Mouse (Mus musculus) myocyte (in vitro differentiated cells): ENCODE measurements around the gene Epb41l2. TPM values are rescaled to one million over a fixed set of nuclear protein-coding genes. Genes with fewer than 3 reads are reported as not detected.

Source experiments
- H3K27me3 ChIP-seq: one replicate; pipeline ENCODE4 v1.6.1; 2011; ENCODE audit not compliant: control insufficient read depth, insufficient read depth, insufficient read length
- H3K36me3 ChIP-seq: one replicate; pipeline ENCODE4 v1.6.1; 2011; ENCODE audit not compliant: control insufficient read depth, insufficient read depth
- H3K4me2 ChIP-seq: one replicate; pipeline ENCODE4 v1.6.1; 2011; ENCODE audit warnings: low read depth, control low read depth
- H3K4me3 ChIP-seq: one replicate; pipeline ENCODE4 v1.5.1; 2011; ENCODE audit warnings: mild to moderate bottlenecking, control low read depth, moderate library complexity
- H3K79me2 ChIP-seq: one replicate; pipeline ENCODE4 v1.6.1; 2011; ENCODE audit not compliant: control insufficient read depth, insufficient read depth
- H3ac ChIP-seq: one replicate; pipeline ENCODE4 v1.6.1; 2011; ENCODE audit not compliant: control insufficient read depth, insufficient read length
- CEBPB ChIP-seq: IDR thresholded peaks from 2 replicates; pipeline ENCODE4 v1.6.1; 2011; ENCODE audit warnings: mild to moderate bottlenecking, moderate library complexity; ENCODE audit not compliant: poor library complexity, insufficient read depth, severe bottlenecking
- E2F4 ChIP-seq: IDR thresholded peaks from one replicate; pipeline ENCODE4 v1.6.1; 2011; ENCODE audit warnings: mild to moderate bottlenecking, control low read depth, moderate library complexity; ENCODE audit not compliant: insufficient read depth
- MAX ChIP-seq: IDR thresholded peaks from one replicate; pipeline ENCODE4 v1.6.1; 2011; ENCODE audit warnings: low read depth, mild to moderate bottlenecking, control low read depth
- MYOD1 ChIP-seq, 3 experiments: IDR thresholded peaks; one replicate each; pipeline ENCODE4 v1.6.1; 2011; ENCODE audit warnings: control low read depth in 2 of 3, low read depth in 2 of 3, mild to moderate bottlenecking in 2 of 3, moderate library complexity in 1 of 3; ENCODE audit not compliant: insufficient read length in 2 of 3, control insufficient read depth in 1 of 3
- MYOG ChIP-seq, 3 experiments: IDR thresholded peaks; one replicate each; pipeline ENCODE4 v1.6.1; 2011; ENCODE audit warnings: control low read depth in 2 of 3, low read depth in 2 of 3, mild to moderate bottlenecking in 2 of 3; ENCODE audit not compliant: insufficient read length in 2 of 3, control insufficient read depth in 1 of 3, insufficient read depth in 1 of 3
- POLR2A ChIP-seq: IDR thresholded peaks from one replicate; pipeline ENCODE4 v1.6.1; 2011; ENCODE audit warnings: low read depth, mild to moderate bottlenecking, control low read depth, moderate library complexity; ENCODE audit not compliant: insufficient read length
- POLR2AphosphoS2 ChIP-seq: IDR thresholded peaks from one replicate; pipeline ENCODE4 v1.6.1; 2011; ENCODE audit warnings: low read depth, control low read depth; ENCODE audit not compliant: insufficient read length
- REST ChIP-seq: IDR thresholded peaks from one replicate; pipeline ENCODE4 v1.6.1; 2011; ENCODE audit warnings: mild to moderate bottlenecking, control low read depth, moderate library complexity; ENCODE audit not compliant: insufficient read depth, insufficient read length
- SRF ChIP-seq: IDR thresholded peaks from one replicate; pipeline ENCODE4 v1.6.1; 2011; ENCODE audit warnings: low read depth; ENCODE audit not compliant: control insufficient read depth, insufficient read length
- TCF12 ChIP-seq: IDR thresholded peaks from one replicate; pipeline ENCODE4 v1.6.1; 2011; ENCODE audit warnings: mild to moderate bottlenecking, control low read depth; ENCODE audit not compliant: poor library complexity, insufficient read depth, severe bottlenecking
- TCF3 ChIP-seq: IDR thresholded peaks from one replicate; pipeline ENCODE4 v1.6.1; 2011; ENCODE audit warnings: low read depth, control low read depth; ENCODE audit not compliant: insufficient read length
- USF1 ChIP-seq: IDR thresholded peaks from one replicate; pipeline ENCODE4 v1.6.1; 2011; ENCODE audit warnings: low read depth, mild to moderate bottlenecking, control low read depth, moderate library complexity
- polyA plus RNA-seq: library from polyadenylated mRNA; unstranded; fragments of >200 nt; fragmentation: generic; extraction: Trizol; gene quantifications from one replicate; pipeline ENCODE4 v1.2.1, GENCODE M21; 2012; ENCODE audit warnings: missing spikeins

Gene Epb41l2
- polyA plus RNA-seq, 1 experiment, result 22.3 TPM

DNA sequence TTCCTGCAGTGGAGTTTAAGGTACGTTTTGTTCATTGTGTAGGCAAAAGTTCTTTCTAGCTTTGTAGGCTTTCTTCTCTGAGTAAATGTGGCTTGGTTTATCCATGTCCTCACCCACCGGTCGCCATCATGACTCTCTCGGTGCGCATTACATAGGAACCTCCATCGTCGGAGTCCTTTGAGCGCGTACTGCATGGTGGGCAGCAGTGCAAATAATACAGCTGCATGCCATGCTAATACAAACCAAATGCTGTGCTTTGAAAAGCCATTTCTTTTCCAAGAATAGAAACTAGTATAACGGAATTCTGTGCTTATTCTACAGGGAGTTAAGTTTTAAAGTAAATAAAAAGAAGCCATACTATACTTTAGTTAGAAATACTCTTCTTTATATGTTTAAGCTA, 24.8 kb downstream of the Epb41l2 start:
- H3K36me3 ChIP-seq, result no peaks in the 10 kb centered on the region
- H3K27me3 ChIP-seq, result no peaks in the 10 kb centered on the region
- no peak overlapping the region for H3K4me3 ChIP-seq
- peaks cover 92% of the 10 kb centered on the region for H3K79me2 ChIP-seq
- H3K4me2 ChIP-seq, result no peak overlapping the region
- no peak overlapping the region for H3ac ChIP-seq
- TF ChIP-seq POLR2AphosphoS2 (no peak), TCF12 (no peak), TCF3 (no peak), USF1 (no peak), MYOD1 (IDR thresholded peaks at IDR 0.05; ENCODE audit: control insufficient read depth in 1 of 3, insufficient read length in 2 of 3, low read depth in 2 of 3) (no peak)

GRCm38 (mm10) chr10:25385811-25386580, 26.4 kb downstream of the Epb41l2 start:
- no peak overlapping the region for H3K4me3 ChIP-seq
- H3K4me2 ChIP-seq, result no peak overlapping the region
- no peaks in the 10 kb centered on the region for H3K36me3 ChIP-seq
- no peaks in the 10 kb centered on the region for H3K27me3 ChIP-seq
- H3K79me2 ChIP-seq, result peaks cover 91% of the 10 kb centered on the region
- TF ChIP-seq POLR2A, result no peak
- no peak for TF ChIP-seq TCF12
- no peak for TF ChIP-seq TCF3
- TF ChIP-seq CEBPB, result no peak
- H3ac ChIP-seq, result no peak overlapping the region

DNA sequence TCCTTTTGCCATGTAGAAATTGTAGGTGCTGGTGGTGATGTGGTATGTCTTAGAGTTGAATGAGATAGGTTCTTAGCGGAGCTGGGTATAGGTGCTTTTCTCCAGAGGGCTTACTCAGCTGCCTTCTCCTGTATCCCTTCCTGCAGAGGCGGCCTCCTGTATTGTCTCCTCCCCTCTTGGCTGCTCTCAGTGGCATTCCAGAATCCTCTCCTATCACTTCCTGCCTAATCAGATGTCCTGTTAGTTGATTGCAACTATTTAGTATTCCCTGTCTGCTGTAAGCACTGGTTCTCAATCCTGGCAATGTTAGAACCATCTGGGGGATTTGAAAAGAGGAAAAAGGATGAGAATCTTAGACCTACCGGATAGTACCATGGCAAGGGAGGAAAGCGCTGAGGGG, 27.3 kb downstream of the Epb41l2 start:
- TF ChIP-seq MAX (no peak), MYOD1 (IDR thresholded peaks at IDR 0.05; ENCODE audit: control insufficient read depth in 1 of 3, insufficient read length in 2 of 3, low read depth in 2 of 3) (no peak), POLR2A (no peak), USF1 (no peak), REST (no peak), POLR2AphosphoS2 (no peak), MYOG (IDR thresholded peaks at IDR 0.05; ENCODE audit: control insufficient read depth in 1 of 3, insufficient read depth in 1 of 3, insufficient read length in 2 of 3, low read depth in 2 of 3) (no peak), TCF3 (no peak), E2F4 (no peak), CEBPB (no peak)
- H3K4me2 ChIP-seq, result no peak overlapping the region
- no peaks in the 10 kb centered on the region for H3K36me3 ChIP-seq
- H3K79me2 ChIP-seq, result peaks cover 91% of the 10 kb centered on the region
- no peak overlapping the region for H3K4me3 ChIP-seq
- no peak overlapping the region for H3ac ChIP-seq
- H3K27me3 ChIP-seq, result no peaks in the 10 kb centered on the region

DNA sequence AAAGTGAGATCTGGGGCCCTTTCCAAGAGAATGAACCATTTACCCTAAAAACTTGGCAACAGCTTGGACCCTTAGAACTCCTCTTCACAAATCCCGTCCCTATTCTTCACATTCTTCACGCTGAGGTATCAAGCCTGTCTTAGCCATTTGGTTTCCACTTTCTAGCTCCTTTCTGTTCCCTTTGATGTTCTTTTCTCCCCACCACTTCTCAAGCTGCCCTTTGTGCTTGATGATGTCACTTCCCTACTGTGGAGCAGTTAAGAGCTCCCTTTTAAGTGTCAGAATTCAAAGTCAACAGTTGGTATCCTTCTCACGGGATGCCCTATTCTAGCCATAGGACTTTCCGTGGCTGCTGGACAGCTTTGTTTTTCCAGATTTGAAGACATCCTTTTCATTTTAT, 27.7 kb downstream of the Epb41l2 start:
- H3K36me3 ChIP-seq, result no peaks in the 10 kb centered on the region

GRCm38 (mm10) chr10:25392786-25393185, 33.2 kb downstream of the Epb41l2 start:
- TF ChIP-seq MYOG (IDR thresholded peaks at IDR 0.05; ENCODE audit: control insufficient read depth in 1 of 3, insufficient read depth in 1 of 3, insufficient read length in 2 of 3, low read depth in 2 of 3), result no peak
- TF ChIP-seq SRF, result no peak
- TF ChIP-seq REST, result no peak
- no peak for TF ChIP-seq MAX
- TF ChIP-seq CEBPB, result peak; percentile 69; the same call in 1 of the 2 replicates
- no peaks in the 10 kb centered on the region for H3K27me3 ChIP-seq
- peak overlapping the region; percentile 68 for H3K4me2 ChIP-seq
- H3K36me3 ChIP-seq, result no peaks in the 10 kb centered on the region
- no peak overlapping the region for H3K4me3 ChIP-seq
- peaks cover 96% of the 10 kb centered on the region for H3K79me2 ChIP-seq
- H3ac ChIP-seq, result no peak overlapping the region

More for the DNA sequence above, 27.7 kb downstream of the Epb41l2 start:
- Histone ChIP-seq H3K27me3 (no peaks in the 10 kb centered on the region), H3K4me2 (no peak overlapping the region), H3ac (no peak overlapping the region), H3K4me3 (no peak overlapping the region), H3K79me2 (peaks cover 91% of the 10 kb centered on the region)
- TF ChIP-seq E2F4 (no peak), TCF3 (no peak), MYOG (IDR thresholded peaks at IDR 0.05; ENCODE audit: control insufficient read depth in 1 of 3, insufficient read depth in 1 of 3, insufficient read length in 2 of 3, low read depth in 2 of 3) (no peak), REST (no peak), MYOD1 (IDR thresholded peaks at IDR 0.05; ENCODE audit: control insufficient read depth in 1 of 3, insufficient read length in 2 of 3, low read depth in 2 of 3) (no peak), TCF12 (no peak), SRF (no peak), POLR2AphosphoS2 (no peak), USF1 (no peak), CEBPB (no peak), POLR2A (no peak), MAX (no peak)
